Mouse (Mus musculus) midbrain, embryonic 15.5 days (tissue): ENCODE results near the gene Bpifb9a. TPM values are rescaled to one million over a fixed set of nuclear protein-coding genes. Genes with fewer than 3 reads are reported as not detected.

Experiments
- polyA plus RNA-seq: library from polyadenylated mRNA; unstranded; fragments of >200 nt; fragmentation: Nextera tagmentation; extraction: Ambion mirVana; gene quantifications from 2 replicates; pipeline ENCODE4 v1.2.1, GENCODE M21; 2015

The Bpifb9a gene
- polyA plus RNA-seq, 1 experiment from 2014 or later = not detected

Other genes with a start within 250 kb of the Bpifb9a start
- gene Bpifa2, start 249.6 kb upstream of the Bpifb9a start, polyA plus RNA-seq = not detected in 2 replicates
- not detected in 2 replicates for gene Bpifa3, start 127.5 kb upstream of the Bpifb9a start, polyA plus RNA-seq
- gene Bpifa1, start 115.0 kb upstream of the Bpifb9a start, polyA plus RNA-seq = not detected in 2 replicates
- not detected in 2 replicates for gene Bpifa5, start 95.2 kb upstream of the Bpifb9a start, polyA plus RNA-seq
- gene Bpifb1, start 67.0 kb upstream of the Bpifb9a start, polyA plus RNA-seq = 0.50 and 0.66 TPM in 2 replicates
- gene Bpifb5, start 34.1 kb upstream of the Bpifb9a start, polyA plus RNA-seq = 0.13 and 0.41 TPM in 2 replicates
- gene Bpifb9b, start 49.4 kb downstream of the Bpifb9a start, polyA plus RNA-seq = not detected in 2 replicates
- gene Cdk5rap1, start 115.2 kb downstream of the Bpifb9a start, polyA plus RNA-seq = 14.0 and 16.5 TPM in 2 replicates
- gene Snta1, start 150.2 kb downstream of the Bpifb9a start, polyA plus RNA-seq = 10.2 and 13.2 TPM in 2 replicates
- 55.8 and 59.3 TPM in 2 replicates for gene Cbfa2t2, start 178.6 kb downstream of the Bpifb9a start, polyA plus RNA-seq